Mouse (Mus musculus) monocyte, adult 2 months (primary cell): ENCODE data around the gene Fam163a.

Experiments used
- DNase-seq, 2 experiments: peaks; one replicate each; pipeline ENCODE4 v3.0.0; 2022; ENCODE audit warnings: low spot score in 2 of 2, low read depth in 1 of 2

Fam163a gene

GRCm38 (mm10) chr1:156033921-156034320 is 170.9 kb downstream of the Fam163a start:
- no peak for DNase-seq

- no peak for DNase-seq
Measured at GRCm38 (mm10) chr1:156028340-156028975, 176.4 kb downstream of the Fam163a start.

GRCm38 (mm10) chr1:156027849-156028248 is 177.0 kb downstream of the Fam163a start:
- no peak for DNase-seq
